Mouse (Mus musculus): ENCODE data around the gene 1700125H20Rik.

DNA sequence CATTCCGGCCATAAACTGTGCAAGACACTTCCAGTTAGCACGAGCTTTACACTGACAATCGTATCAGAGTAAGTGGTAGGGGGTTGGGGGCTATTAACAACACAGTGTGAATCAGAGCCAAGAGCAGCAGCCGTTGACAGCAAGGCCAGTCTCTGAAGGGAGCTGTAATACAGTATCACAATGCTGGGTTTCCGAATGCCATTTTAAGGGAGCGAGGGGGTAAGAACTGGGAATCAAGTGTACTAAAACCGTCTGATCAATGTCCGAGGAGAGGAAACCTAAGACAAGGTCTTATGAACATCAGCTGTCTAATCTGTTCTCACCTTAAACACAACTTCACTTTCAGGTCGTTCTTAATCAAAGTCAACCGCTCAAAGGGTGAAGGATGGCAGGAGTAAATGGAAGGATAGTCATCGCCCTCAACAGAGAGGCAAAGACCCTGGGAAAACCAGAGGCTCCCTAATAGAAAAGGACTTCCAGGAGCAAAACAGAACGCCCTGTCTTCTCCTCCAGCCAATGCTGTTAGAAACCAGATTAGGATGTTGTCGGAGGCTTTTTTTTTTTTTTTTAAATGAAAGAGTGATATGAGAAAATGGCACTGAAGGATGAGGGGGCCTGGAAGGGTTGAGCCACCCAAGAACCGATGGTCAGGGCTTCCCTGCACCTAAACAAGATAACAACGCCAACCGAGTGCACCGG, 31.3 kb upstream of the 1700125H20Rik start:
- TF ChIP-seq CTCF (IDR thresholded peaks at IDR 0.05; ENCODE audit: low read depth, low read length) (no peak), POLR2A (IDR thresholded peaks at IDR 0.05; ENCODE audit: borderline replicate concordance, low read depth, low read length) (no peak)

Data from bone marrow macrophage, adult 2 months (primary cell).